Mouse (Mus musculus) ES-Bruce4 (cell line): ENCODE data around the gene Prpsap1. TPM values are rescaled to one million over a fixed set of nuclear protein-coding genes. Genes with fewer than 3 reads are reported as not detected.

Experiments used
- H3K27ac ChIP-seq: 2 replicates; pipeline ENCODE4 v1.5.1; 2012; ENCODE audit warnings: low read length, inconsistent platforms; ENCODE audit not compliant: insufficient read depth
- H3K27me3 ChIP-seq: 2 replicates; pipeline ENCODE4 v1.6.1; 2012; ENCODE audit warnings: mild to moderate bottlenecking, low read length, inconsistent platforms; ENCODE audit not compliant: control insufficient read depth, poor library complexity, insufficient read depth, severe bottlenecking
- H3K36me3 ChIP-seq: 2 replicates; pipeline ENCODE4 v1.6.1; 2012; ENCODE audit warnings: inconsistent platforms, mild to moderate bottlenecking, low read length, moderate library complexity; ENCODE audit not compliant: control insufficient read depth, poor library complexity, insufficient read depth, severe bottlenecking
- H3K4me1 ChIP-seq: one replicate; pipeline ENCODE4 v1.8.1; 2011; ENCODE audit warnings: low read length; ENCODE audit not compliant: control insufficient read depth, insufficient read depth
- H3K4me3 ChIP-seq: 2 replicates; pipeline ENCODE4 v1.5.1; 2011; ENCODE audit warnings: low read depth, mild to moderate bottlenecking, low read length
- H3K9ac ChIP-seq: 2 replicates; pipeline ENCODE4 v1.6.1; 2012; ENCODE audit warnings: low read depth, mild to moderate bottlenecking, inconsistent platforms; ENCODE audit not compliant: poor library complexity, severe bottlenecking
- H3K9me3 ChIP-seq: replicated peaks from 2 replicates; pipeline ENCODE4 v1.6.1; 2012; ENCODE audit warnings: mild to moderate bottlenecking, low read length, inconsistent platforms; ENCODE audit not compliant: control insufficient read depth, poor library complexity, insufficient read depth, severe bottlenecking
- CTCF ChIP-seq: IDR thresholded peaks from one replicate; pipeline ENCODE4 v1.8.1; 2011; ENCODE audit warnings: low read depth, low read length
- EP300 ChIP-seq: IDR thresholded peaks from 2 replicates; pipeline ENCODE4 v1.6.1; 2011; ENCODE audit warnings: low read depth, low read length; ENCODE audit not compliant: insufficient read depth
- POLR2A ChIP-seq: IDR thresholded peaks from one replicate; pipeline ENCODE4 v1.8.1; 2011; ENCODE audit warnings: low read length; ENCODE audit not compliant: insufficient read depth
- polyA plus RNA-seq: library from polyadenylated mRNA; stranded (reverse); fragments of >200 nt; gene quantifications from 2 replicates; pipeline ENCODE4 v1.2.4, GENCODE M21; 2011; ENCODE audit warnings: low read depth; ENCODE audit not compliant: missing spikeins, insufficient read depth, insufficient read length

Gene Prpsap1
- polyA plus RNA-seq, 1 experiment = 116 TPM

- Histone ChIP-seq H3K9ac (no peak overlapping the region), H3K36me3 (no peaks in the 10 kb centered on the region), H3K4me1 (no peaks in the 10 kb centered on the region), H3K4me3 (no peak overlapping the region), H3K27ac (no peak overlapping the region), H3K27me3 (no peaks in the 10 kb centered on the region), H3K9me3 (no peaks in the 10 kb centered on the region)
- TF ChIP-seq EP300 = no peak
- TF ChIP-seq CTCF = no peak
- TF ChIP-seq POLR2A = no peak
These were observed 17.4 kb upstream of the Prpsap1 start for GRCm38 (mm10) chr11:116511301-116511868.

DNA sequence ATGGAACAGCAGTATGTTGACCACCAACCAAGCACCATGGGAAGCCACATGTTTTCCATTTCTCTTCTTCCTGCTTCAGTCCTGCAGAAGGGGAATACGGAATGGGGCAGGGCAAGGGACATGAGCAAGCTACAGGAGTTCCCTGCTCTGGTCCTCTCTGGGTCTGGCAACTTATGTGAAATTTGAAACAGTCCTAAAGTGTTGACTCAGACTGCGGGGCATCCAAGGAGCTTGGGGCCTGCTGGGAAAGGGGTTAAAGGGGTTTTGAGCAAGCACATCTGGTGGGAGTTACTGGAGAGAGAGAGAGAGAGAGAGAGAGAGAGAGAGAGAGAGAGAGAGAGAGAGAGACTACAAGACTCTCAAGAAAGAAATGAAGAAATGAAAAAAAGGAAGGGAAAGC, 14.7 kb upstream of the Prpsap1 start:
- Histone ChIP-seq H3K27ac (no peak overlapping the region), H3K9ac (no peak overlapping the region), H3K9me3 (no peaks in the 10 kb centered on the region), H3K36me3 (no peaks in the 10 kb centered on the region), H3K4me1 (no peaks in the 10 kb centered on the region), H3K4me3 (no peak overlapping the region), H3K27me3 (no peaks in the 10 kb centered on the region)
- TF ChIP-seq EP300 (no peak), POLR2A (no peak), CTCF (no peak)

DNA sequence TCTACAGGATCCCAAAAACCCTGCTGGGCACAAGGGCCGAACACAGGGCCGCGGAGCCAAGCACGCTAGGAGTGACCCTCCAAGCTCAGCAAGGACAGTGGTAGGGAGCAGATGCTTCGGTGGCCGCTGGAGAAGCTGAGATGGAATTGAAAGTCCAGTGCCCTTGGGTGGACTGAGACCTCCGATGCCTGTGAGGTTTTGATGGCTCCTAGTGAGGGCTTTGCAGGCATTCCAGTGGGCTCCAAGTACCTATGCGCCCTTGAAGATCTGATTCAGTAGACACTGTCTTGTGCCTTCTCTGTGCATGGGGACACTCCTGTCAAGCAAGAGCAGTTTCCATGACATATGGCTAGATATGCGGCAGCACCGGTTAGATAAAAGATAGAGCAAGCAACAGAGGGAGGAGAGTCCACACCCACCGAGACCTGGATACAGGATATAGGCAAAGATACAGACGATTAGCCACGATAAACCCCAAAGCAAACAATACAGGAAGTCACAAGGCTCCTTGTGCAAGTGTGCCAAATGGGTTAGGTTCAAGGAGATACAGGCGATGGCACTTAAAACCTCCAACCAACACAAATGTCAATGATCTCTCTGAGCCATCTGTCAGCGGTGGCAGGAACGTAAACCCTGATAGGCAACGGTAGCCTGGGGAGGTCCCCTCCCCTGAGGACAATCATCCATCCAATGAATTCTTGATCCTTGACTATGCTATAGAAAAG, 12.3 kb upstream of the Prpsap1 start:
- H3K9ac ChIP-seq = no peak overlapping the region
- TF ChIP-seq EP300 (no peak), POLR2A (no peak), CTCF (no peak)
- H3K4me3 ChIP-seq = no peak overlapping the region
- H3K27ac ChIP-seq = no peak overlapping the region
- no peaks in the 10 kb centered on the region for H3K9me3 ChIP-seq
- no peaks in the 10 kb centered on the region for H3K36me3 ChIP-seq
- H3K27me3 ChIP-seq = no peaks in the 10 kb centered on the region
- H3K4me1 ChIP-seq = no peaks in the 10 kb centered on the region

GRCm38 (mm10) chr11:116505573-116505972, 11.6 kb upstream of the Prpsap1 start:
- Histone ChIP-seq H3K27me3 (no peaks in the 10 kb centered on the region), H3K4me3 (no peak overlapping the region), H3K9ac (no peak overlapping the region), H3K27ac (no peak overlapping the region), H3K9me3 (no peaks in the 10 kb centered on the region), H3K4me1 (no peaks in the 10 kb centered on the region), H3K36me3 (no peaks in the 10 kb centered on the region)
- TF ChIP-seq EP300 (no peak), POLR2A (no peak), CTCF (no peak)

GRCm38 (mm10) chr11:116504516-116504915, 10.5 kb upstream of the Prpsap1 start:
- Histone ChIP-seq H3K4me1 (no peaks in the 10 kb centered on the region), H3K9me3 (no peaks in the 10 kb centered on the region), H3K27ac (no peak overlapping the region), H3K9ac (peak overlapping the region; percentile 6; the same call in 1 of the 2 replicates), H3K4me3 (peak overlapping the region; percentile 46), H3K36me3 (no peaks in the 10 kb centered on the region), H3K27me3 (no peaks in the 10 kb centered on the region)
- TF ChIP-seq CTCF (no peak), EP300 (no peak), POLR2A (no peak)
